Mouse (Mus musculus): ENCODE data around the gene Cryaa.

DNA sequence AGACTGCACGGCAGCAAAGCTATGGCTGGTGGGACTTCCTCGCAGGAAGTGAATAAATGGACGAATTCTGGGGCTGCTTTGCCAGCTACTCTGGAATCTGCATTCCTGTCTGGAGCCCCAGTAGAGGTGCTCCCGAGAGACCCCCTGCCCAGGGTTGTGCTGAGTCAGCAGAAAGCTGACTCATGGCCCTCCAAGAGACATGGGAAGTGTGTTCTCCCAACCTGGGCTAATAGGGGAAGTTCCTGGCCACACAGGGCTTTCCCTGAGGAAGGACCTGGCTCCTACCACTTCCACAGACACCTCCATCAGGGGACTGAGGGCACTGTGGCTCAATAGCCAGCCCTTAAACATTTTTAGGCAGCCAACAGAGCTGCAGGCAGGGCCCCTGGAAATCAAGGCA lies 50.4 kb downstream of the Cryaa start:
- TF ChIP-seq POLR2AphosphoS2 (IDR thresholded peaks at IDR 0.05; ENCODE audit: low read length) (no peak), POLR2A (IDR thresholded peaks at IDR 0.05; ENCODE audit: control insufficient read depth in 1 of 2, insufficient read depth in 1 of 2, low read depth in 1 of 2, low read length in 2 of 2, poor library complexity in 1 of 2) (no peak), CTCF (IDR thresholded peaks at IDR 0.05 in 2 of 3, conservative IDR thresholded peaks at IDR 0.05 in 1 of 3; ENCODE audit: control insufficient read depth in 1 of 3, insufficient read depth in 1 of 3, low read depth in 2 of 3, low read length in 3 of 3, poor library complexity in 1 of 3, severe bottlenecking in 1 of 3) (no peak), MAX (IDR thresholded peaks at IDR 0.05; ENCODE audit: low read length) (no peak), ELF1 (IDR thresholded peaks at IDR 0.05; ENCODE audit: low read depth, low read length) (no peak), USF2 (IDR thresholded peaks at IDR 0.05; ENCODE audit: borderline replicate concordance in 1 of 2, insufficient read depth in 1 of 2, low read depth in 1 of 2, low read length in 2 of 2) (no peak), USF1 (IDR thresholded peaks at IDR 0.05; ENCODE audit: low read depth, low read length) (no peak), ZC3H11A (IDR thresholded peaks at IDR 0.05; ENCODE audit: low read depth, low read length) (no peak)
